Mouse (Mus musculus): ENCODE data around the gene Snx27. TPM values are rescaled to one million over a fixed set of nuclear protein-coding genes. Genes with fewer than 3 reads are reported as not detected.

Gene Snx27
- polyA plus RNA-seq, 1 experiment from 2014 or later, result 86.6 TPM

GRCm38 (mm10) chr3:94483790-94484439 lies 98.6 kb downstream of the Snx27 start:
- H3K4me3 ChIP-seq, result peak overlapping the region; percentile 26
- H3K4me1 ChIP-seq, result peaks cover 88% of the 10 kb centered on the region
- H3K9ac ChIP-seq (replicated peaks), result no peak overlapping the region; the same call in 1 of the 2 replicates
- no peaks in the 10 kb centered on the region for H3K27me3 ChIP-seq
- peaks cover 47% of the 10 kb centered on the region for H3K36me3 ChIP-seq
- whole genome bisulfite sequencing, result 4% methylated on average over 20 of the region's 20 CpGs
- H3K27ac ChIP-seq (replicated peaks), result peak overlapping the region; percentile 93
- H3K9me3 ChIP-seq, result no peaks in the 10 kb centered on the region
- ATAC-seq (replicated peaks), result peak; percentile 91
- H3K4me2 ChIP-seq (replicated peaks), result peak overlapping the region; percentile 49

- Histone ChIP-seq H3K9ac (replicated peaks) (0 out of 2 replicates have a peak overlapping the region, but pooled peaks have one; percentile 19), H3K9me3 (no peaks in the 10 kb centered on the region), H3K4me3 (no peak overlapping the region), H3K27ac (replicated peaks) (peak overlapping the region; percentile 93), H3K36me3 (peaks cover 38% of the 10 kb centered on the region), H3K4me2 (replicated peaks) (peak overlapping the region; percentile 49; the same call in 1 of the 2 replicates), H3K4me1 (peaks cover 87% of the 10 kb centered on the region), H3K27me3 (no peaks in the 10 kb centered on the region)
- ATAC-seq (replicated peaks), result no peak
- WGBS, result 78% methylated on average over 17 of the region's 17 CpGs
Observed at GRCm38 (mm10) chr3:94482764-94483385, 99.6 kb downstream of the Snx27 start.

- peak overlapping the region; percentile 86; the same call in 1 of the 2 replicates for H3K4me2 ChIP-seq (replicated peaks)
- H3K9me3 ChIP-seq, result no peaks in the 10 kb centered on the region
- H3K27me3 ChIP-seq, result no peaks in the 10 kb centered on the region
- H3K4me1 ChIP-seq, result peaks cover 83% of the 10 kb centered on the region
- H3K9ac ChIP-seq (replicated peaks), result 0 out of 2 replicates have a peak overlapping the region, but pooled peaks have one; percentile 19
- H3K4me3 ChIP-seq, result no peak overlapping the region
- ATAC-seq (replicated peaks), result no peak
- 68% methylated on average over 4 of the region's 4 CpGs for WGBS
- H3K36me3 ChIP-seq, result peaks cover 25% of the 10 kb centered on the region
- H3K27ac ChIP-seq (replicated peaks), result peak overlapping the region; percentile 93
Observed at GRCm38 (mm10) chr3:94481429-94481828, 101.1 kb downstream of the Snx27 start.

GRCm38 (mm10) chr3:94480291-94480884 lies 102.1 kb downstream of the Snx27 start, which contains the start of gene Riiad1:
TSS of gene Riiad1 (minus strand) at chr3:94480341.
- peak within 1 kb of the TSS; percentile 86 for H3K9ac ChIP-seq (replicated peaks)
- 16% methylated on average over 16 of the region's 16 CpGs for WGBS
- no peaks in the 10 kb centered on the region for H3K27me3 ChIP-seq
- peak within 1 kb of the TSS; percentile 86 for H3K4me2 ChIP-seq (replicated peaks)
- H3K4me3 ChIP-seq, result peak within 1 kb of the TSS; percentile 69
- ATAC-seq (replicated peaks), result no peak
- peaks cover 73% of the 10 kb centered on the region for H3K4me1 ChIP-seq
- H3K27ac ChIP-seq (replicated peaks), result peak within 1 kb of the TSS; percentile 95
- peaks cover 15% of the 10 kb centered on the region for H3K36me3 ChIP-seq
- H3K9me3 ChIP-seq, result no peaks in the 10 kb centered on the region

GRCm38 (mm10) chr3:94479564-94479963 lies 103.0 kb downstream of the Snx27 start:
- peak overlapping the region; percentile 86 for H3K9ac ChIP-seq (replicated peaks)
- 0 out of 2 replicates have a peak overlapping the region, but pooled peaks have one; percentile 95 for H3K27ac ChIP-seq (replicated peaks)
- peak overlapping the region; percentile 69 for H3K4me3 ChIP-seq
- H3K36me3 ChIP-seq, result peaks cover 14% of the 10 kb centered on the region
- peaks cover 65% of the 10 kb centered on the region for H3K4me1 ChIP-seq
- H3K9me3 ChIP-seq, result no peaks in the 10 kb centered on the region
- ATAC-seq (replicated peaks), result no peak
- H3K4me2 ChIP-seq (replicated peaks), result peak overlapping the region; percentile 86
- H3K27me3 ChIP-seq, result no peaks in the 10 kb centered on the region
- 20% methylated on average over 11 of the region's 11 CpGs for WGBS

GRCm38 (mm10) chr3:94478591-94479169 lies 103.8 kb downstream of the Snx27 start:
- Histone ChIP-seq H3K27me3 (no peaks in the 10 kb centered on the region), H3K27ac (replicated peaks) (peak overlapping the region; percentile 95), H3K9me3 (no peaks in the 10 kb centered on the region), H3K4me1 (peaks cover 56% of the 10 kb centered on the region), H3K36me3 (peaks cover 14% of the 10 kb centered on the region), H3K9ac (replicated peaks) (peak overlapping the region; percentile 86), H3K4me3 (peak overlapping the region; percentile 69), H3K4me2 (replicated peaks) (peak overlapping the region; percentile 86)
- no peak; the same call in 1 of the 2 replicates for ATAC-seq (replicated peaks)
- 4% methylated on average over 9 of the region's 9 CpGs for WGBS

GRCm38 (mm10) chr3:94477981-94478422 lies 104.5 kb downstream of the Snx27 start, which contains the start of gene Celf3:
TSS of gene Celf3 (plus strand) at chr3:94478295.
- peaks cover 14% of the 10 kb centered on the region for H3K36me3 ChIP-seq
- peak within 1 kb of the TSS; percentile 95 for H3K27ac ChIP-seq (replicated peaks)
- peak within 1 kb of the TSS; percentile 69 for H3K4me3 ChIP-seq
- peak within 1 kb of the TSS; percentile 86 for H3K4me2 ChIP-seq (replicated peaks)
- peaks cover 52% of the 10 kb centered on the region for H3K4me1 ChIP-seq
- under 1% methylated on average over 14 of the region's 14 CpGs for WGBS
- peak; percentile 95 for ATAC-seq (replicated peaks)
- no peaks in the 10 kb centered on the region for H3K27me3 ChIP-seq
- H3K9me3 ChIP-seq, result no peaks in the 10 kb centered on the region
- peak within 1 kb of the TSS; percentile 86 for H3K9ac ChIP-seq (replicated peaks)

GRCm38 (mm10) chr3:94477444-94477843 lies 105.1 kb downstream of the Snx27 start:
- WGBS, result 13% methylated on average over 4 of the region's 4 CpGs
- peak overlapping the region; percentile 95 for H3K27ac ChIP-seq (replicated peaks)
- peak; percentile 19 for ATAC-seq (replicated peaks)

GRCm38 (mm10) chr3:94476301-94477035 lies 106.0 kb downstream of the Snx27 start:
- no peaks in the 10 kb centered on the region for H3K27me3 ChIP-seq
- no peak overlapping the region for H3K4me2 ChIP-seq (replicated peaks)
- peaks cover 45% of the 10 kb centered on the region for H3K4me1 ChIP-seq
- H3K9ac ChIP-seq (replicated peaks), result no peak overlapping the region
- no peak for ATAC-seq (replicated peaks)
- 60% methylated on average over 8 of the region's 8 CpGs for WGBS
- peaks cover 6% of the 10 kb centered on the region; the same call in 1 of the 2 replicates for H3K36me3 ChIP-seq
- H3K9me3 ChIP-seq, result no peaks in the 10 kb centered on the region
- H3K27ac ChIP-seq (replicated peaks), result peak overlapping the region; percentile 95; the same call in 1 of the 2 replicates
- no peak overlapping the region for H3K4me3 ChIP-seq

More at GRCm38 (mm10) chr3:94477444-94477843, 105.1 kb downstream of the Snx27 start:
- Histone ChIP-seq H3K9me3 (no peaks in the 10 kb centered on the region), H3K4me1 (peaks cover 52% of the 10 kb centered on the region), H3K4me3 (peak overlapping the region; percentile 69), H3K36me3 (peaks cover 11% of the 10 kb centered on the region), H3K27me3 (no peaks in the 10 kb centered on the region), H3K4me2 (replicated peaks) (peak overlapping the region; percentile 86), H3K9ac (replicated peaks) (peak overlapping the region; percentile 86)

- WGBS, result 67% methylated on average over 5 of the region's 5 CpGs
- H3K36me3 ChIP-seq, result no peaks in the 10 kb centered on the region
- ATAC-seq (replicated peaks), result no peak
- no peak overlapping the region for H3K4me3 ChIP-seq
- H3K4me2 ChIP-seq (replicated peaks), result no peak overlapping the region
- H3K9ac ChIP-seq (replicated peaks), result no peak overlapping the region
- no peaks in the 10 kb centered on the region for H3K27me3 ChIP-seq
- no peaks in the 10 kb centered on the region for H3K9me3 ChIP-seq
- peak overlapping the region; percentile 64 for H3K27ac ChIP-seq (replicated peaks)
- peaks cover 21% of the 10 kb centered on the region for H3K4me1 ChIP-seq
Observed at GRCm38 (mm10) chr3:94473567-94474232, 108.8 kb downstream of the Snx27 start.

GRCm38 (mm10) chr3:94473115-94473505 lies 109.4 kb downstream of the Snx27 start:
- Histone ChIP-seq H3K27ac (replicated peaks) (peak overlapping the region; percentile 64), H3K4me2 (replicated peaks) (peak overlapping the region; percentile 48; the same call in 1 of the 2 replicates), H3K4me1 (peaks cover 21% of the 10 kb centered on the region), H3K9me3 (no peaks in the 10 kb centered on the region), H3K36me3 (no peaks in the 10 kb centered on the region), H3K9ac (replicated peaks) (no peak overlapping the region), H3K4me3 (no peak overlapping the region; the same call in 1 of the 2 replicates), H3K27me3 (no peaks in the 10 kb centered on the region)
- no peak for ATAC-seq (replicated peaks)
- 37% methylated on average over 10 of the region's 10 CpGs for WGBS

Data from forebrain, embryonic 15.5 days (tissue).